Mouse (Mus musculus): Measurements from ENCODE around the gene Agtr1a. TPM values are rescaled to one million over a fixed set of nuclear protein-coding genes. Genes with fewer than 3 reads are reported as not detected.

The Agtr1a gene
- polyA plus RNA-seq, 1 experiment: 1.3 TPM

DNA sequence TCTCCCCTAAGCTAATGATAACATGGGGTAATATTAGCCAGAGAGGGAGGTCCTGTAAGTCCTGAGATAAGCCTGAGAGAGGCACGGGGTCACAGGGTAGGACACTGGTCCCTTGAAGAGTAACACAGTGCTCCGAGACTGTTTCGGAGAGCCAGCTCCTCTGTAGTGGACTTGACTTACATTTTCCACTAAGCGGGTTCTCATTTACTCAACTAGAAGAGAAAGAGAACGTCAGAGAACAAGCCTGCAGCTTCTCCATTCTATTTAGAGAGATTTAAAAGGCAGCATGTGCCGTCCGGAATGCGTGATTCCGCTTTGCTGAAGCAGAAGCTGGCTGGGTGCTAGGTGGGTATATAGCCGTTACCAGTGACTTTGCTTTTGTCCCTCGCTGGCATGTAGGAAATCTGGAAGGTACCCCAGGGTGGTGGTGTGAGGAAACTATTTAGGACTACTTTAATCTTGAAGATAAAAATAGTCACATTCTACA lies 9.2 kb downstream of the Agtr1a start:
- Histone ChIP-seq H3K36me3 (ENCODE audit: control insufficient read depth, insufficient read depth, low read length, poor library complexity, severe bottlenecking) (no peaks in the 10 kb centered on the region), H3K4me3 (ENCODE audit: low read depth, low read length) (no peak overlapping the region), H3K9me3 (replicated peaks; ENCODE audit: control insufficient read depth, insufficient read depth, low read length, poor library complexity, severe bottlenecking) (no peaks in the 10 kb centered on the region), H3K27me3 (ENCODE audit: control insufficient read depth, insufficient read depth, low read length, poor library complexity, severe bottlenecking) (no peaks in the 10 kb centered on the region), H3K4me1 (ENCODE audit: control insufficient read depth, insufficient read depth, low read length) (no peaks in the 10 kb centered on the region), H3K9ac (ENCODE audit: low read depth, poor library complexity, severe bottlenecking) (no peak overlapping the region), H3K27ac (ENCODE audit: insufficient read depth, low read length) (no peak overlapping the region)
- TF ChIP-seq POLR2A (IDR thresholded peaks at IDR 0.05; ENCODE audit: insufficient read depth, low read length) (no peak), CTCF (IDR thresholded peaks at IDR 0.05; ENCODE audit: low read depth, low read length) (no peak), EP300 (IDR thresholded peaks at IDR 0.05; ENCODE audit: insufficient read depth, low read depth, low read length) (no peak)

DNA sequence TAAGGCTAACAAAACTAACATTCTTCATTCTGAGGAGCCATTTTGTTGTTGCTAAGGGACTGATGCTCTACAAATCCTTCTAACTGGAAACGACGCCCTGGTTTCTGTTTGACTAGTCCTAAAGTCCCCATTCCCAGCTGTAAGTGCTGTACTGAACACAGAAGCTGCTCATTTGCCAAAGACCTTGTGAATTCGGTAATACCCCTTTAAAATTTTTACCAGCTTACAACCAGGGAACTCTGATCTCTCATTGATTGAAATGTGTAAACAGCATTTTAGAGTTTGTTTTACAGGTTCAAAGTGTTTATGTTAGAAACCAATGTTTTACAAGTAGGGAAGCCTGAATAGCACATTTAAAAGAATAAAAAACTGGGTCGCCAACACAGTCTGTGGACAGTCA lies 10.6 kb downstream of the Agtr1a start:
- H3K4me3 ChIP-seq (ENCODE audit: low read depth, low read length): no peak overlapping the region
- no peak overlapping the region for H3K9ac ChIP-seq (ENCODE audit: low read depth, poor library complexity, severe bottlenecking)
- TF ChIP-seq CTCF (IDR thresholded peaks at IDR 0.05; ENCODE audit: low read depth, low read length) (no peak), EP300 (IDR thresholded peaks at IDR 0.05; ENCODE audit: insufficient read depth, low read depth, low read length) (no peak), POLR2A (IDR thresholded peaks at IDR 0.05; ENCODE audit: insufficient read depth, low read length) (no peak)
- no peaks in the 10 kb centered on the region for H3K9me3 ChIP-seq (replicated peaks; ENCODE audit: control insufficient read depth, insufficient read depth, low read length, poor library complexity, severe bottlenecking)
- no peaks in the 10 kb centered on the region for H3K36me3 ChIP-seq (ENCODE audit: control insufficient read depth, insufficient read depth, low read length, poor library complexity, severe bottlenecking)
- H3K4me1 ChIP-seq (ENCODE audit: control insufficient read depth, insufficient read depth, low read length): no peaks in the 10 kb centered on the region
- no peak overlapping the region for H3K27ac ChIP-seq (ENCODE audit: insufficient read depth, low read length)
- H3K27me3 ChIP-seq (ENCODE audit: control insufficient read depth, insufficient read depth, low read length, poor library complexity, severe bottlenecking): no peaks in the 10 kb centered on the region

- Histone ChIP-seq H3K27ac (ENCODE audit: insufficient read depth, low read length) (no peak overlapping the region), H3K36me3 (ENCODE audit: control insufficient read depth, insufficient read depth, low read length, poor library complexity, severe bottlenecking) (no peaks in the 10 kb centered on the region), H3K4me1 (ENCODE audit: control insufficient read depth, insufficient read depth, low read length) (no peaks in the 10 kb centered on the region), H3K4me3 (ENCODE audit: low read depth, low read length) (no peak overlapping the region), H3K9ac (ENCODE audit: low read depth, poor library complexity, severe bottlenecking) (no peak overlapping the region), H3K9me3 (replicated peaks; ENCODE audit: control insufficient read depth, insufficient read depth, low read length, poor library complexity, severe bottlenecking) (no peaks in the 10 kb centered on the region), H3K27me3 (ENCODE audit: control insufficient read depth, insufficient read depth, low read length, poor library complexity, severe bottlenecking) (no peaks in the 10 kb centered on the region)
- TF ChIP-seq POLR2A (IDR thresholded peaks at IDR 0.05; ENCODE audit: insufficient read depth, low read length): no peak
- no peak for TF ChIP-seq EP300 (IDR thresholded peaks at IDR 0.05; ENCODE audit: insufficient read depth, low read depth, low read length)
Observed at GRCm38 (mm10) chr13:30348306-30348705, 12.1 kb downstream of the Agtr1a start.

DNA sequence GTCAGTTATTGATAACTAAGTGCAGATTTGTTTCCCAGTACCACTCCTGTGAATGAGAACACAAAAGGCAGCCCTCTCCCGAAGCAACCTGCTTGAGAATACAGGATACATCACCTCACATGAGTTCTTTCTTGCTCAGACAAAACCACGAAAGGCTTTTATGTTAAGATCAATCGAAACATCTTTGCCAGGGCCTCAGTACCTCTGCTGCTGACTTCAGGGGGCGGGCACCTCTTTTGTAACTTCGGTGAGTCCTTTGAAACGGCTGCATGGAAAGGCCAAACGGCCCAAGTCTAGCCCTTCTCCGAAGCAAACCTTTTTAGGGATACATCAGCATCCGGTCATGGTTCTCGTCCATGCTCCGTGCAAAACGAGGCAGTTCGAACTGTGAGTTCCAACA lies 15.7 kb downstream of the Agtr1a start:
- no peaks in the 10 kb centered on the region for H3K27me3 ChIP-seq (ENCODE audit: control insufficient read depth, insufficient read depth, low read length, poor library complexity, severe bottlenecking)
- no peak overlapping the region for H3K9ac ChIP-seq (ENCODE audit: low read depth, poor library complexity, severe bottlenecking)
- H3K27ac ChIP-seq (ENCODE audit: insufficient read depth, low read length): no peak overlapping the region
- no peak overlapping the region for H3K4me3 ChIP-seq (ENCODE audit: low read depth, low read length)
- H3K36me3 ChIP-seq (ENCODE audit: control insufficient read depth, insufficient read depth, low read length, poor library complexity, severe bottlenecking): no peaks in the 10 kb centered on the region
- TF ChIP-seq EP300 (IDR thresholded peaks at IDR 0.05; ENCODE audit: insufficient read depth, low read depth, low read length): no peak
- TF ChIP-seq POLR2A (IDR thresholded peaks at IDR 0.05; ENCODE audit: insufficient read depth, low read length): no peak
- TF ChIP-seq CTCF (IDR thresholded peaks at IDR 0.05; ENCODE audit: low read depth, low read length): no peak
- H3K4me1 ChIP-seq (ENCODE audit: control insufficient read depth, insufficient read depth, low read length): no peaks in the 10 kb centered on the region
- no peaks in the 10 kb centered on the region for H3K9me3 ChIP-seq (replicated peaks; ENCODE audit: control insufficient read depth, insufficient read depth, low read length, poor library complexity, severe bottlenecking)

- TF ChIP-seq EP300 (IDR thresholded peaks at IDR 0.05; ENCODE audit: insufficient read depth, low read depth, low read length): no peak
- TF ChIP-seq POLR2A (IDR thresholded peaks at IDR 0.05; ENCODE audit: insufficient read depth, low read length): no peak
- no peak for TF ChIP-seq CTCF (IDR thresholded peaks at IDR 0.05; ENCODE audit: low read depth, low read length)
Observed at GRCm38 (mm10) chr13:30354991-30355580, 18.8 kb downstream of the Agtr1a start.

DNA sequence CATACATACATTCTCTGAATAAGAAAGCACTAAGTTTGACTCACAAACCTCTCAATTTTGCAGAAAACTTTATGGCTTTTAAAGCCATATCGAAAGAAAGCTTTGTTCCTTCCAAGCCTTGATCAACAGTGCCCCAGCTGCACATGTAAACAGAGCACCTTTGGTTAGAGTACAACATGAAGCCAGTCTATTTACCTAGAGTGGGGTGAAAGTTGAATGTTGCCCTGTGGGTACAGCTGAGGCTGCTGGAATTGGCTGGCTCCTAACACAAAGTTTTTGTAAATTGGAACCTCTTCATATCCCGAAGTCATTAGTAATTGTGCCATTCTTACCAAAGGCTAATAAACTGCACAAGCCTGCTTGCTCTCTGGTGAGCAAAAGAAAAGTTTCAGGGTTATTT lies 19.7 kb downstream of the Agtr1a start:
- no peaks in the 10 kb centered on the region for H3K27me3 ChIP-seq (ENCODE audit: control insufficient read depth, insufficient read depth, low read length, poor library complexity, severe bottlenecking)
- no peaks in the 10 kb centered on the region for H3K4me1 ChIP-seq (ENCODE audit: control insufficient read depth, insufficient read depth, low read length)
- no peaks in the 10 kb centered on the region for H3K9me3 ChIP-seq (replicated peaks; ENCODE audit: control insufficient read depth, insufficient read depth, low read length, poor library complexity, severe bottlenecking)
- no peak overlapping the region for H3K4me3 ChIP-seq (ENCODE audit: low read depth, low read length)
- TF ChIP-seq EP300 (IDR thresholded peaks at IDR 0.05; ENCODE audit: insufficient read depth, low read depth, low read length) (no peak), POLR2A (IDR thresholded peaks at IDR 0.05; ENCODE audit: insufficient read depth, low read length) (no peak), CTCF (IDR thresholded peaks at IDR 0.05; ENCODE audit: low read depth, low read length) (no peak)
- H3K27ac ChIP-seq (ENCODE audit: insufficient read depth, low read length): no peak overlapping the region
- no peaks in the 10 kb centered on the region for H3K36me3 ChIP-seq (ENCODE audit: control insufficient read depth, insufficient read depth, low read length, poor library complexity, severe bottlenecking)
- no peak overlapping the region for H3K9ac ChIP-seq (ENCODE audit: low read depth, poor library complexity, severe bottlenecking)

More at GRCm38 (mm10) chr13:30354991-30355580, 18.8 kb downstream of the Agtr1a start:
- H3K4me1 ChIP-seq (ENCODE audit: control insufficient read depth, insufficient read depth, low read length): no peaks in the 10 kb centered on the region
- no peaks in the 10 kb centered on the region for H3K36me3 ChIP-seq (ENCODE audit: control insufficient read depth, insufficient read depth, low read length, poor library complexity, severe bottlenecking)
- no peak overlapping the region for H3K4me3 ChIP-seq (ENCODE audit: low read depth, low read length)
- H3K9ac ChIP-seq (ENCODE audit: low read depth, poor library complexity, severe bottlenecking): no peak overlapping the region
- H3K27ac ChIP-seq (ENCODE audit: insufficient read depth, low read length): no peak overlapping the region
- no peaks in the 10 kb centered on the region for H3K9me3 ChIP-seq (replicated peaks; ENCODE audit: control insufficient read depth, insufficient read depth, low read length, poor library complexity, severe bottlenecking)
- no peaks in the 10 kb centered on the region for H3K27me3 ChIP-seq (ENCODE audit: control insufficient read depth, insufficient read depth, low read length, poor library complexity, severe bottlenecking)

Data from ES-Bruce4 (cell line).